Mouse (Mus musculus): ENCODE results near the gene Nqo2.
"Not testable (repeated sequence)": the region's sequence is repeated elsewhere in the genome, so short reads cannot be mapped to it uniquely, and the experiment has no call there.

Nqo2 gene

DNA sequence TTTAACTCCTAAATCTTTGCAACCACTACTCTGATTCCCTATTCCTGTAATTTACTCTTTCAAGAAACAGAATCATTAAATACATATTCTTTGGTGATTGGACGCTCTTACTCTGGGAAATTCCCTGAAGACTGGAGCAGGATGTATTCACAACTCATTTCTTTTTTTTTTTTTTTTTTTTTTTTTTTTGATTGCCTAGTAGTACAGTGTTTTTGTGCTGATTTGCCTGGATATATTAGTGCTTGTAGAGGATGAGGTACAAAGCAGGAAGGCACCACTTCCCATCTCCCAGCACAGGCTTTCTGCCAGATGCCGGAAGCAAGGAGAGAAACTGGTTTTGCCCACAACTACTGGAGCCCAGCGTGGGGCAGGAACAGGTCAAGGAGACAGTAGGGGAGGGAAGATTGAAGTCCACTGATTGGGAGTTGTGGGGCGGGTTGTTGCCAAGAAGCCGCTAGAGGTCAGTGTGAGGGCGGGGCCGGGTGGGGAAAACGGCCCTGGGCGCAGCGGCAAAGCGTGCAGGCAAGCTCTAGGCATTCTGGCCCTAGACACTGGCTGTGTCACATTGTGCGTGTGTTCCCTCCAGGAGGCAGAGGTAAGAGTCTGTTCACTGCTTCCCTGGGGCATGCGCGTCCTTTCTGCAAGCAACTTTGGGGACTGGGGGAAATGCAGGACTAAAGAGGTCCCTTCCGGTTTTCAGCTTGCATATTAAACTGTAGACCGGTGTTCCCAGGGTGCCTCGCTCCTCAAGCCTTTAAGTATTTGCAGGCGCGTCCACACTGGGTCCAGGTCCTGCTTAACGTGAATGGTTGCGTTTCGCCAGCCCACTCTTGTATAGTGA, at the start of gene Nqo2:
Nqo2 (plus strand) TSS at position 482 of the 841 bp plus-strand sequence.
- peak; percentile 91 for DNase-seq (ENCODE audit: low read depth, low spot score)

DNA sequence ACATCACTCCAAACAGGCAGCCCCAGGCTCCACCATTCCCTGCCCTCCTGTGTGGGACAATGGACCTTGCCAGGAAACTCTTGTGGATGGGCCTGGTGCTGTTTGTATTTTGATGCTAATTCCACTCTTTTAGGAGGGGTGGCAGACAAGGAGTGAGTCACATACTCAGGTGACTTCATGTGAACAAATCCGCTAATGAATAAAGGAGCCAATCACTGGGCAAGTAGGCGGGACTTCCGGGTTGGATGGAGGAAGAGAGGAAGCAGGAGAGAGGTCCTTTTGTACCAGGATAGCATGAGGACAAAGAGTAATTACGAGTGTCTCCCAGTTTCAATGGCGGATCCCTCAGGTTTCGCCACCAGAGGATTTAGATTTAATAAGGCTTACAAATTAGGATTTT, 43.4 kb upstream of the Nqo2 start:
- DNase-seq (ENCODE audit: low read depth, low spot score): peak; percentile 95

DNA sequence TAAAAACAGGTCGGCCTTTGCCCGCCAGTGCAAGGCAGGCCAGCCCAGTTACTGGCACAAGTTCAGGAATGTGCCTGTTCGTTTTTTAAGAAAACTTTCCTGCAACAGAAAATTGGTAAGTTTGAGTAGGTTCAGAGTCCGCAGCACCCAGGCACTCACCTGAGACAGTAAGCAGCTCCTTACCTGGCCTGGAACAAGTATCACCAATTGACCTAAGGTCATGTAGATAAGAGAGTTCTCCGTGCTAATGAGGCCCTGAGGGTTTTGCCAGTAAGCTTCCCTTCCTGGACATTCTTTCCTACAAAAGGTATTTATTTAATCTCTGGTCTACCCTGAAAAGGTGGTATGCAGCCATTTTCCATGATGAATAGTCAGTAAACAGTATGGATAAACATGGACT, 42.8 kb upstream of the Nqo2 start:
- DNase-seq (ENCODE audit: low read depth, low spot score): no peak

DNA sequence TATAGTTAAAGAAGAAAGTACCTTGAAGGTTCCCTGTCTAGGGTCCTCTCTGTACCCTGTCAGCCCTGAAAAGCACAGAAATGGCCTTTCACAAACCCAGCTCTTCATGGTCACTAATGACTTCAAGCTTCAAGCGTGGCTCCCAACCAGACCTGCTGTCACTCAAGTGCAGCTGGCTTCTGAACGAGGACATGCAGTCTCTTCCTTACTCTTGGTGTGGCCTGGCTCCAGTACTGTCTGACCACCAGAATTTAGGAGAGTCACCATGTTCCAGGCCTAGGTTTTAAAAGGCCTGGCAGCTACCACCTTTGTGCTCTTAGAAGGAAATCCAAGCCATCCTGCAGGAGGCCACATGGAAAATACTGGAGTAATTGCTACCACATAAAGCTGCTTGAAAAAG, 34.2 kb upstream of the Nqo2 start:
- no peak for DNase-seq (ENCODE audit: low read depth, low spot score)

DNA sequence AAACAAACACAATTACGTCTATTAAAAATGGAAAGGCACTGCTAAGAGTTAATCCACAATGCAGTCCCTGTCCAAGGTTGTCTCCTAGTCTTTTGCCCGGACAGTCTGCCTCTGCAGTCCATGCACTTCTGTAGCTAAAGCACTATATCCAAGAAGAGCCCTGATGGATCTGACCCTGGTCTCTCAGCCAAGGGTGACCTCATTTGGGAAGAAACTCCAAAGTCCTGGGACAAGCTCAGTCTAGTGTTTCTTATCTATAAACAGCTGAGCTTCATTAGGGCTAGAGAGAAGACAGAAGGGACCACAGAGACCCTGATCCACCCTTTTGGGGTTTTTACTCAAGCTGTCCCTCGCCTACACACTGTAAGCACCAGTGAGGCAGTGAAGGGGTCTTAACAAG, 33.6 kb upstream of the Nqo2 start:
- DNase-seq (ENCODE audit: low read depth, low spot score): no peak

DNA sequence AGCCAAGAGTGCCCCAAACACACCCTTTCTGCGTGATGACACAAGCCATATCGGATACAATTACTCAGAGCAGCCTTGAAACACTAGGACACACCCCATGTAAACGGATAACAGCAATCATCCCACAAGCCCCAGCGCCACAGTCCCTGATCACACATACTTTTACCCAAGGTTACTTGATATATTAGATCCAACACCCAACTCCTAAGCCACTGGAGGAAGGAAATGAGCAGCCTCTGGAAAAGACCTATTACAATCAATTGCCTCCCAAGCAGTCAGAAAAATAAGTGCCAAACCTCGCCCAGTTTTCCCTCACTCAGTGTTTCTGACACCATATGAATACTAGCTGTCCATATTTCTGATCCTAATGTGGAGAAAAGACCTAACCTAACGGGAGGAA, 29.7 kb upstream of the Nqo2 start:
- no peak for DNase-seq (ENCODE audit: low read depth, low spot score)

DNA sequence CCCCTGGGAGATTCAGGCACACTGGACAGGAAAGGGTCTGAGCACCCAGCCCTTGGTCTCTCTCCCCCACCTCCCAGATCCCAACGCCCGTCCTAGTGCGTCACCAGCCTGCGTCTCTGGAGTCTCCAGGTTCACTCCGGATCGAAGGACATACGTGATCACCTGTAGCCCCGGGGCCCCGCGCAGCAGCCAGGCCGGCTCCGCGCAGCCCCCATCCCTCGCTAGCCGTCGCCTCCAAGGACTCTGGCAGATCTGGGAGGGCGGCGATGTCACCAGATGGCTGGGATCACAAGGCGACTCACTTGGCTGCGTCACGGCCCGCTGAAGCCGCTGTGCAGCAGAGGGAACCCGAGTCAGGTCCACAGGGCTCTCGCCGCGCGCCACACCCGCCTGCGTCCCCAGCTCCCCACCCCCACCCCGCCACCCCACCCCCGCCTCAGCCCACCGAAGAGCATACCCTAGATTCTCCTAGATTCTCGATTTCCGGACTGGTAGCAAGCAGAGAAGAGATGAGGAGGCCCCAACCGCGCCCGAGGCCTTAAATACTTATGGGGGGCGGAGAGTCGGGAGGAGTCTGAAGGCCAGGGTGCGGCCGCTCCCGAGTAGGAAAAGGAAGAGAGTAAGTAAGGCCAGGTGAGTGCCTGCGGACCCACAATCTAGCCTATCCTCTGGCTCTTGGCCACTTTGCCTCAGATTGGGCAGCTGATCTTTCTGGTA, 28.9 kb upstream of the Nqo2 start:
- DNase-seq (ENCODE audit: low read depth, low spot score): peak; percentile 81

DNA sequence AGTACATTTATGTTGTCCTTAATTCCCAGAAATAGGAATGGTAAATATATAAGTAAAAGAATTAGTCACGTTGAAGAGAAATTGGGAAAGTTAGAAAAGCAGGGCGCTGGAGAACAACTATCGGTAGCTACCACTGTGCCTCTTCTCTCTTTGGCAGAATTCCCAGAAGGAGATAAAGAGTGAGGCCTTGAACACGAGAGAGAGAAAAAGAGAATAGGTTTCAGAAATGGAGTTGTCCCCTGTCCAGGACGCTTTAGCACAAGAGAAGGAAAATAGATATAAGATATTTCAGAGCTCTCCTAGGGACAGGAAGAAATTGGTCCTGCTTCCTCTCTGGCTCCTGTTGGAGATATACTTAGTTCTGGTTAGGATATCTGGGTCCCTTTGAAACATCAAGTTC, 27.3 kb upstream of the Nqo2 start:
- no peak for DNase-seq (ENCODE audit: low read depth, low spot score)

DNA sequence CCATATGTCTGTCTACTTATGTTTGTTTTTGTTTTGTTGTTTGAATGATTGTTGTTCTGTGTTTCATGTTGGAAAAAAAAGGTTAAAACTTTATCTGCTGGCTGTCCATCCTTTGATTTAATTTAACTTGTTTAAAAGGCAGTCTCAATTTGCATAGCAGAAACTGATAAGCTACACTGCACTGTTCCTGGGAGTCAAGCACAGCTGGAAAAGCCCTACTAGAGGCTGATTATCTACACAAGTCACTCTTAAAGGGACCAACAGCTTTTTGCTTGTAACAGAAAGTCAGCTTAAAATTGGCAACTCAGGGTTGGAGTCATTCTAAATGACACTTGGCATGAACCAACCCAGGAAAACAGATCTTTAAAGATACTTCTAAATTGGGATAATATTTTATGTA, 26.9 kb upstream of the Nqo2 start:
- DNase-seq (ENCODE audit: low read depth, low spot score): not testable (repeated sequence)

DNA sequence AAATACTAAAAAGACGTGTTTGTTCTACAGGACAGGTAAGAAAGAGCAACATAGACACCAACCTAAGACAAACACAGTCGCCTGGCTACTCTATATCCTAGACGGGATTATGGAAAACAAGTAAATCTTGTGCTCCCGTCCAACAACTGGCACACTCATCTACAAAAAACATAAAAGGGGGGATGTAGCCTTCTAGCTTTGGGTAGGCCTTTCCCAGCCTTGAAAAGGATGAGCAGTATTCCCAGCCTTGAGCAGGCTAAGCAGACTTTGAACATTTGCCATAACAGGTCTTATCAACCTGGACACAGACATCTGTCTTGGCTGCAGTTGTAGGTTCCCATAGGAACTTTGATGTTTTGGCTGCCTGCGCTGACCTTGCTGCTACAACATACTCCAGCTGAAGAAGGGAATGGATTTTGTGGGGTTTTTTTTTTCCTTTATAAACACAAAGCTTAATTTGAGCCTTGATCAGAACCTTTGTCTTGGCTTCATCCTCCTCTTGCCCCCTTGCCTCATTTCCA, 23.1 kb upstream of the Nqo2 start:
- no peak for DNase-seq (ENCODE audit: low read depth, low spot score)

DNA sequence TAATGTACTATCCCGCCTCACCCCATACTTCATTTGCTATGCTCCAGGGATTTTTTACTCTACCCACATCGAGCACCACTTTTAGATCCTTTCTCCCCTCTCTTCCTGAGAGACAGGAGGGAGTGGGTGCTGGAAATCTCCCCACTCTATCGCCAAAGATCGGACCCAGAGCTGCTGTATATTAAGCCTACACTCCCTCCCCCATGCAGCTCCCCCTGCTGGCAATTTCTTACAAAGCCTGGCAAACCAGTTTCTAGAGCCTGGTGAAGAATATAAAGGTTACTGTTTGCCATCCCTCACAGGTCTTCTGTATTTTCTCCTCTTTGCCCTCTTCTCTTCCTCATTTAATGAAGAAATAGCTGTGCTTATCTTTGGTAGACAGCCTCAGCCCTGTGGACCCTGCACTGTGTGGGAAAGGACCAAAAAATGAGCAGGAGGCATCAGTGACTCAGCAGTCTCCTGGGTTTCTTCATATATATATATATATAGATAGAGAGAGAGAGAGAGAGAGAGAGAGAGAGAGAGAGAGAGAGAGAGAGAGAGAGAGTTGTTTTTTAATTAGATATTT, 22.2 kb upstream of the Nqo2 start:
- peak; percentile 50 for DNase-seq (ENCODE audit: low read depth, low spot score)

DNA sequence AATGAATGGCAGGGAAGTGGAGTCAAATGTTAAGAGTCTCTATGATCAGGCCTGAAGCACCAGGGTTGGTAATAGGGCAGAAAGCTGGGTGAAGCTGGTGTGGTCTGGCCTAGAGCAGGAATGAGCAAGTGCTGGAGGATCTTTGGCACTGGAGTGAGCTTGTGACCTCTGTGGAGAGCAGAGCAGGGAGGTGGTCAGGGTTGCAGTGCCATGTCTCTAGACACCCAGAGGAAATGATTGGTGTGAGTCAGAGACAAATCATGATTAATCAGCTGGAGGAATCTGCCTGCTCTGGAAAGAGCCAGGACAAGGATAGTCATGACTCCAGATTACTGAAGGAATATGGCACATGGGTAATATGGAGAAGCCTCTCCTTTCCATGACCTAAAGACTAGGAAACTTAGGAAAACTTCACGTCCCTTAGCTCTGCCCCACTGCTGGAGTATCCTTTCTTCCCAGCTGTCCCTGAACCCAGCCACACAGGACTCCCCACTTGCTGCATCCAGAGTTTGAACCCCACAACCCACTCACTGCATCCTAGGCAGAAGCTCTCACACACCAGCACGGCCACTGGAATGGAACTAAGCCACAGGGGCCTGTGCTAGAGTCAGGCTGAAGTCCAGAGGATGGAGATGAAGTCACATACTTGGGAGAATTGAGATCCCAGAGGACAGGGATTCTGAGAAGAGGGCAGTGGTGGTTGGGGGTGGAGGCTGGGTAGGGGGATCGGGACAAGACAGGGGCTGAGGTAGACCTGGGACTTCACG, 13.0 kb upstream of the Nqo2 start:
- DNase-seq (ENCODE audit: low read depth, low spot score): no peak

DNA sequence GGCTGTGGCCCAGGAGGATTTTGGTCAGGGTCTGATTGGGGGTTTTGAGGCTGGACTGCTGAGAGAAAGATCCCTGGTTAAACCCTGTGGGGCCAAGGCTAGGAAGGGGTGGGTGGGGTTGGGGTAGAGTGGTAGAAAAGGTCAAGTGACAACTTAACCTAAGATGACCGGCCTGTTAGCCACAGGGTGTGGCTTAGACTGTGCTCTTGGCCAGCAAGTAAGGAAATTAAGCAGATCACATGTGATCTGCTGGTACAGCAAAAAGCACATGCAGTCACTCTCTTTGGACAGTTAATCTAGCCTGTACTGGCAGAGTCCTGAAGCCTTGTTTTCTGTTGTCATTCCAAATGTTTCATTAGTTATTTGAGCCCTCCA, 12.4 kb upstream of the Nqo2 start:
- no peak for DNase-seq (ENCODE audit: low read depth, low spot score)

DNA sequence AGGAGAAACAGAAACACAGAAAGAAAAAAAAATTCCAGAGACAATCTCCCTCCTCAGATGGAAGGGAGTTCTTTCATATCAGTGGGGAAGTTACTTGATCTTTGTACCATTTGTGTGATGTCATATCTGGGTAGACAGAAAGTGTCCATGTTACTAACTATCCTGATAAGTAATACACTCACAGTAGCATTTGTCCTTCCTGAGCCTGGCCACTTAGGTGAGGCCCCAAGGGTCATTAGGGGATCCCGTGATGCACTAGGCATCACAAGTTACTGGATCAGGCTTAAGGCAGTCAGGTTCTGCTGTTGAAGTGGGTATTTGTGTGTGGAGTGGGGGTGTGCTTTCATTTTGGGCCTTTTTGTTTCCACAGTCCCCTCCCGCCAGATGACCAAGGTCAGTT, 11.5 kb upstream of the Nqo2 start:
- no peak for DNase-seq (ENCODE audit: low read depth, low spot score)

DNA sequence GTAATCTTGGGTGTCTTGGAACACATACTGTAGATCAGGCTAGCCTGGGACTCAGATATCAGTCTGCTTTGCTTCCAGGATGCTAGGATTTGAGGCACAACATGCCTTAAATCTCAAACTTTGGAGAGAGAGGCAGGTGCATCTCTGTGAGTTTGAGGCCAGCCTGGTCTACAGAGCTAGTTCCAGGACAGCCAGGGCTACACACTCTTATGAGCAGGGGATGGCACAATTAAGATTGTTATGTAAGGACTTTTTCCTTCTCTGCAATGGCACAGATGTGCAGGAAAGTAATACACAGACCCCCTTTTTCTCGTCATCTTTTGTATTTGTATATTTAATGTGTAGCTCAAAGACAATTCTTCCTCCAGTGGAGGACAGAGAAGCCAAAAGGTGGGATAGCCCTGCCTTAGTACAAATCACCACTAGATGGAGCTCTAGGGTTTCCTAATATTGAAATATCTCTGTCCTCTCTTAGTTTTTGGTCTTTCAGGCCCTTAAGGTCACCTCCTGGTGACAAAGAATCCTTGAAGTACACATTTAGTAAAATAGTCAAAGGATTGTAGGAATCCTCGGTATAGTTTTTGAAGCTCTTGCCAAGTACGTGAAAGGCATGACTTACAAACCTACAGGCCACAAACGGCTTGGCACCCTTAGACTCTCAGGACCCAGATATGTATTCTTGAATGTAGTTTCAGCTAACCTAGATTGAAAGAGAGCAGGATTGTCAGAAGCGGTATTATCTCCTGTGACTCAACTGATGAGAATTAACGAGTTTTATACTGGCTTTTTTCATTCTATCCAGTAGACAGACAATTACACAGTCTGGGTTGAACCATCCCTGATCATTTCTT, 7.7 kb upstream of the Nqo2 start:
- DNase-seq (ENCODE audit: low read depth, low spot score): peak; percentile 33

DNA sequence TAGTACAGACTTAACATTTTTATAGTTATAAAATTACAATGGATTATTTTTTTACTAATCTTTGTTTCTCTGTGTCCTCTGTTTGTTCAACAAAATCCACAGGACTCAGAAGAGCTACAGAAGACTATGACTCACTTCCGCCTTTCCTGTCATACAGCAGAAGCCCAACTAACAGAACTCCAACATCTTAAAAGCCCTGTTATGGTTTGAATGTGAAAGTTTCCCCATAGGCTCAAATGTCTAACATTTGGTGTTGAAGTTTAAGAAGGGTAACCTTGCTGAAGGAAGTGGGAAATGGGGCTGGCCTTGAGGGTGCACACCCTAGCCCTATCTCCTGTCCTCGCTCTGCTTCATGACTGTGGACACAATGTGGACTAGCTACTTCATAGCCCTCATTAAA, 4.7 kb upstream of the Nqo2 start:
- DNase-seq (ENCODE audit: low read depth, low spot score): no peak

DNA sequence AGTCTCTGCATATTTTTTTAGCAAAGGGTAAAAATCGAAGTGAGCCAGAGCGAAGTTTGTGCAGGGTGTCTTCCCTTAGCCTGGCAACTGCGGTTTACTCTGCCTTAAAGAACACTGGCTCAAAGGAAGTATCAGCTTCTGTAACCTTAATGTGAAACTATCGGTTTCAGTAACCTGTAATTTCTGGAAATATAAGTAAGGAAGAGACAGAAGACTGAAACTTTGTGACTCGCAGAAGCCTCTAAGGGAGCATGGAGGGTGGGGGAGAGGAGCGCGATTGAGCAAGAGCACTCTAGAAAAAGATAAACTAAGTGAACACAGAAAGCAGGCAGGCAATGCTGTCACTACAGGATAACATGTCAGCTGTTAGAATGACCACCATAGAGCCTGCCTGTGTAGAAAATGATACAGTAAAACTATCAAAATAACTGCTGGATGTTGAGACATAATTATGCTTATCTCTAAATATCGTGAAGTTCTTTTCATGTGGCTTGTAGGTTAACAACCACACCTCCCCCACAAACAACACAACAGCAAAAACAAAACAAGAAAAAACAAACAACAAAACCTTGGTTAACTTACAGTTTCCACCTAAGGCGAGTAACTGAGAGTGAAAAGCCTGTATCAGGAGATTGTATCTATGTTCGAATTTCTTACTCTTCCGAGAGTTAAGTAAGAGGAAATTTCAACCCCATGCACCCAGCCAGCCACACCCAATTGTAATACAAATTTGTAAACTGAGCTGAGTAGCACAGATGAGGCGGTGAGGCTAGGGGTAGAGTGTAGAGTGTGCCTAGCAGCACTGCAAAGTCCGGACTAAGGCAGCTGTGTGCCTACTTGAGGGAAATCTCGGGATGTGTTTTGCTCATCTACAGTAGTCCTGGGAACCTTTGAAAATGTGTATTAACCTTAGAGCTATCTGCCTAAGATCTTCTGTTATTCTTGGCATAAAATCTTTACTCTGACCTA, 853 bp downstream of the Nqo2 start:
- peak; percentile 31 for DNase-seq (ENCODE audit: low read depth, low spot score)

DNA sequence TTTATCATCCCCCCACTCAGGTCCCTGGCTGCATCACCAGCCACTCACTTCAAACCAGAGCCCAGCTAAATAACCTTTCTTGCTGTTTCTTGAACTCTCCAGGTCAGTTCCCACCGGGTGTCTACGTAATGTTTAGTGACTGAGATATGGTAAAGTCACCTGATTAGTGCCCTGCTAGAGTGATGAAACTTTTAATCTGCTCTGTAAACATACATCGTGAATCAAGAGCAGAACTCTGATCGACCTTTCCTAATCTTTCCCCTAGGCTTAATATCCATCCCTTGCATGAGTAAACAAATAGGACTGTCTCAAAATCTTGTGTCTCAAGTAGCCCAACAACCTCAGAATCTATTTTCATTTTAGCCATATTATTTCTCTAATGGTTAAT, 1.5 kb downstream of the Nqo2 start:
- DNase-seq (ENCODE audit: low read depth, low spot score): no peak

DNA sequence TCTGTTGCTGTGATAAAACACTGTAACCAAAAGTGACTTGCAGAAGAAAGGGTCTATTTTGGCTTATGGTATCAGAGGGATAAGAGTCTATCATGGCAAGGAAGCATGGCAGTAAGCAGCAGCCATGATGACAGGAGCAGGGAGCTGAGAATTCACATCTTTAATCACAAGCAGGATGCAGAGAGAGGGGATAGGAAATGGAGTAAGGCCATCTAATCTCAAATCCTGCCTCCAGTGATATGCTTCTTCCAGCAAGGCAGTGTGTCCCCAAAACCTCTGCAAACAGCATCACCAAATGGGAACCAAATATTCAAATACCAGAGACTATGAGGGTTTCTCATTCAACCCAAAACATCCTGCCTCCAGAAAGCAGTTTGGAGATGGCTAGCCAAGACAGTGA, 2.1 kb downstream of the Nqo2 start:
- no peak for DNase-seq (ENCODE audit: low read depth, low spot score)

DNA sequence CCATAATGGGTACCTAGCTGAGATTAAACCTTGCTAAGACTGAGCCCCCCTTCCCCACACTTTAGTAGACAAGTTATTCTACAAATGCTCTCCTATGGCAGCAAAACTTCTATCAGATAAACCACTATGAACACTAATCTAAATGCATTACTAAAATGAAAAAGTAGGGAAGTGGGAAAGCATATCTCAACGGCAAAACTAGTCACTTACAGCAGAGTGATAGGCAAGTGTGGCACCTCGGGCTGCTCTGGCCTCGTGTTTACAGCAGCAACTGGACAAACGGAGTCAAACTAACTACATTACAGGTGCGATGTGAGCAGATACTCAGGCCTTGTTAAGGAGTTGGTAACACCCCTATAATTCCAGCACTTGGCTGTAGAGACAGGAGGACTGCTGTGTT, 25.1 kb downstream of the Nqo2 start:
- DNase-seq (ENCODE audit: low read depth, low spot score): peak; percentile 25
